Mouse (Mus musculus) spleen, adult 10 weeks (tissue): Measurements from ENCODE around the gene Olfr1033. TPM values are rescaled to one million over a fixed set of nuclear protein-coding genes. Genes with fewer than 3 reads are reported as not detected.

Source experiments
- polyA plus RNA-seq: library from polyadenylated mRNA; stranded (reverse); fragments of 350-450 nt; fragmentation: Illumina TruSeq; extraction: RNeasy Lipid Tissue Mini Kit (QIAGEN cat#74804); gene quantifications from one replicate; pipeline ENCODE4 v1.2.3, GENCODE M21; 2015; ENCODE audit warnings: low replicate concordance; ENCODE audit not compliant: insufficient read depth

Gene Olfr1033
- polyA plus RNA-seq: 3.5 TPM

GRCm38 (mm10) chr2:86020406-86020805 lies at the start of gene Olfr1033:
Olfr1033 (plus strand) TSS chr2:86020633.

GRCm38 (mm10) chr2:85973595-85973994 lies 46.8 kb upstream of the Olfr1033 start, which contains the start of gene Olfr1029:
Olfr1029 (plus strand) TSS chr2:85973895.

GRCm38 (mm10) chr2:85978976-85979375 lies 41.5 kb upstream of the Olfr1033 start, which contains the start of gene Olfr1030:
Olfr1030 (plus strand) TSS chr2:85979276.

GRCm38 (mm10) chr2:85990004-85990403 lies 30.4 kb upstream of the Olfr1033 start, which contains the start of gene Olfr1031:
Olfr1031 (plus strand) TSS chr2:85990304.

GRCm38 (mm10) chr2:86005240-86005639 lies 15.2 kb upstream of the Olfr1033 start, which contains the start of gene Olfr1032:
Olfr1032 (plus strand) TSS chr2:86005540.

GRCm38 (mm10) chr2:86045561-86045960 lies 25.1 kb downstream of the Olfr1033 start, which contains the start of gene Olfr1034:
Olfr1034 (plus strand) TSS chr2:86045861.

GRCm38 (mm10) chr2:86073692-86074091 lies 53.3 kb downstream of the Olfr1033 start, which contains the start of gene Olfr1036:
Olfr1036 (plus strand) TSS chr2:86073992.

GRCm38 (mm10) chr2:86087285-86087684 lies 66.9 kb downstream of the Olfr1033 start, which contains the start of gene Olfr1037:
Olfr1037 (minus strand) TSS chr2:86087385.

Other genes starting within 250 kb of the Olfr1033 start
- gene Olfr1014, start 247.9 kb upstream of the Olfr1033 start, polyA plus RNA-seq: not detected
- gene Olfr1015, start 238.6 kb upstream of the Olfr1033 start, polyA plus RNA-seq: not detected
- gene Olfr1016, start 218.1 kb upstream of the Olfr1033 start, polyA plus RNA-seq: not detected
- gene Olfr1018, start 202.2 kb upstream of the Olfr1033 start, polyA plus RNA-seq: not detected
- not detected for gene Olfr1019, start 175.2 kb upstream of the Olfr1033 start, polyA plus RNA-seq
- not detected for gene Olfr1020, start 173.6 kb upstream of the Olfr1033 start, polyA plus RNA-seq
- gene Olfr1022, start 152.0 kb upstream of the Olfr1033 start, polyA plus RNA-seq: not detected
- gene Olfr1023, start 135.0 kb upstream of the Olfr1033 start, polyA plus RNA-seq: not detected
- gene Olfr1024, start 115.6 kb upstream of the Olfr1033 start, polyA plus RNA-seq: not detected
- gene Olfr1025-ps1, start 105.4 kb upstream of the Olfr1033 start, polyA plus RNA-seq: not detected
- gene Olfr1026, start 99.1 kb upstream of the Olfr1033 start, polyA plus RNA-seq: not detected
- not detected for gene Olfr1028, start 70.2 kb upstream of the Olfr1033 start, polyA plus RNA-seq
- not detected for gene Olfr1029, start 46.7 kb upstream of the Olfr1033 start, polyA plus RNA-seq
- gene Olfr1030, start 41.4 kb upstream of the Olfr1033 start, polyA plus RNA-seq: not detected
- not detected for gene Olfr1031, start 30.3 kb upstream of the Olfr1033 start, polyA plus RNA-seq
- not detected for gene Olfr1032, start 15.1 kb upstream of the Olfr1033 start, polyA plus RNA-seq
- gene Olfr1034, start 25.2 kb downstream of the Olfr1033 start, polyA plus RNA-seq: 0.54 TPM
- not detected for gene Olfr1036, start 53.4 kb downstream of the Olfr1033 start, polyA plus RNA-seq
- not detected for gene Olfr1037, start 66.8 kb downstream of the Olfr1033 start, polyA plus RNA-seq
- not detected for gene Olfr1039, start 115.3 kb downstream of the Olfr1033 start, polyA plus RNA-seq
- gene Olfr1040, start 126.1 kb downstream of the Olfr1033 start, polyA plus RNA-seq: not detected
- gene Olfr1042, start 141.2 kb downstream of the Olfr1033 start, polyA plus RNA-seq: not detected
- not detected for gene Olfr1043, start 146.9 kb downstream of the Olfr1033 start, polyA plus RNA-seq
- gene Olfr1044, start 157.2 kb downstream of the Olfr1033 start, polyA plus RNA-seq: not detected
- gene Olfr52, start 165.1 kb downstream of the Olfr1033 start, polyA plus RNA-seq: not detected
- gene Olfr1045, start 182.4 kb downstream of the Olfr1033 start, polyA plus RNA-seq: not detected
- gene Olfr1046, start 198.7 kb downstream of the Olfr1033 start, polyA plus RNA-seq: not detected
- gene Olfr1047, start 210.8 kb downstream of the Olfr1033 start, polyA plus RNA-seq: not detected
- not detected for gene Olfr1048, start 219.7 kb downstream of the Olfr1033 start, polyA plus RNA-seq
- not detected for gene Olfr1049, start 237.7 kb downstream of the Olfr1033 start, polyA plus RNA-seq